Mouse (Mus musculus): ENCODE results near the gene Slc35g3. TPM values are rescaled to one million over a fixed set of nuclear protein-coding genes. Genes with fewer than 3 reads are reported as not detected.
"Not testable (repeated sequence)": the region's sequence is repeated elsewhere in the genome, so short reads cannot be mapped to it uniquely, and the experiment has no call there.

The Slc35g3 gene
- total RNA-seq, 2 experiments from 2014 or later: not detected

GRCm38 (mm10) chr11:69754233-69754632, 7.5 kb downstream of the Slc35g3 start:
- DNase-seq: no peak

GRCm38 (mm10) chr11:69752686-69753085, 9.1 kb downstream of the Slc35g3 start:
- no peak for DNase-seq

- no peak for DNase-seq
Measured at GRCm38 (mm10) chr11:69751635-69752034, 10.1 kb downstream of the Slc35g3 start.

- not testable (repeated sequence) for DNase-seq
Measured at GRCm38 (mm10) chr11:69731408-69731807, 30.4 kb downstream of the Slc35g3 start.

- DNase-seq: peak; percentile 67
Measured at GRCm38 (mm10) chr11:69729063-69729462, 32.7 kb downstream of the Slc35g3 start.

- no peak for DNase-seq
Measured at GRCm38 (mm10) chr11:69725951-69726350, 35.8 kb downstream of the Slc35g3 start.

- DNase-seq: no peak
Measured at GRCm38 (mm10) chr11:69723074-69723473, 38.7 kb downstream of the Slc35g3 start.

- DNase-seq: no peak
Measured at GRCm38 (mm10) chr11:69720852-69721251, 40.9 kb downstream of the Slc35g3 start.

- no peak for DNase-seq
Measured at GRCm38 (mm10) chr11:69719423-69719822, 42.3 kb downstream of the Slc35g3 start.

GRCm38 (mm10) chr11:69718661-69719060, 43.1 kb downstream of the Slc35g3 start:
- no peak for DNase-seq

- DNase-seq: no peak
Measured at GRCm38 (mm10) chr11:69716953-69717352, 44.8 kb downstream of the Slc35g3 start.

- peak; percentile 16 for DNase-seq
Measured at GRCm38 (mm10) chr11:69715929-69716328, 45.8 kb downstream of the Slc35g3 start.

GRCm38 (mm10) chr11:69715482-69715881, 46.3 kb downstream of the Slc35g3 start:
- DNase-seq: peak; percentile 62

- DNase-seq: no peak
Measured at GRCm38 (mm10) chr11:69714636-69715329, 47.0 kb downstream of the Slc35g3 start.

- DNase-seq: no peak
Measured at GRCm38 (mm10) chr11:69712954-69713672, 48.7 kb downstream of the Slc35g3 start.

GRCm38 (mm10) chr11:69711082-69711481, 50.7 kb downstream of the Slc35g3 start:
- no peak for DNase-seq

GRCm38 (mm10) chr11:69710470-69710869, 51.3 kb downstream of the Slc35g3 start:
- no peak for DNase-seq

Other genes with a start within 250 kb of the Slc35g3 start
- under 1 TPM; 0.20 to 0.50 TPM for gene Dnah2, start 212.9 kb downstream of the Slc35g3 start, total RNA-seq (2021)
- 100 to 1,000 TPM in 1 of 2 experiments, 10 to 100 TPM in 1; 98.5 to 117 TPM for gene Efnb3, start 201.8 kb downstream of the Slc35g3 start, total RNA-seq (2021)
- gene Wrap53, start 181.7 kb downstream of the Slc35g3 start, total RNA-seq (2021): 1 to 10 TPM; 5.8 to 7.0 TPM
- 10 to 100 TPM; 41.6 to 46.1 TPM for gene Trp53, start 181.6 kb downstream of the Slc35g3 start, total RNA-seq (2021)
- gene Atp1b2, start 156.0 kb downstream of the Slc35g3 start, total RNA-seq (2021): 10 to 100 TPM; 27.0 to 29.1 TPM
- gene Shbg, start 144.1 kb downstream of the Slc35g3 start, total RNA-seq (2021): not detected
- 1 to 10 TPM; 5.3 to 6.7 TPM for gene Sat2, start 139.9 kb downstream of the Slc35g3 start, total RNA-seq (2021)
- 10 to 100 TPM; 81.4 to 83.6 TPM for gene Fxr2, start 129.0 kb downstream of the Slc35g3 start, total RNA-seq (2021)
- not detected for gene Sox15, start 106.7 kb downstream of the Slc35g3 start, total RNA-seq (2021)
- gene Mpdu1, start 99.3 kb downstream of the Slc35g3 start, total RNA-seq (2021): 10 to 100 TPM; 34.3 to 36.3 TPM
- 1 to 10 TPM; 4.0 to 6.0 TPM for gene Cd68, start 95.8 kb downstream of the Slc35g3 start, total RNA-seq (2021)
- gene Eif4a1, start 89.5 kb downstream of the Slc35g3 start, total RNA-seq (2021): 100 to 1,000 TPM; 535 to 537 TPM
- 10 to 100 TPM; 58.0 to 61.3 TPM for gene Senp3, start 79.9 kb downstream of the Slc35g3 start, total RNA-seq (2021)
- gene Tnfsf13, start 76.2 kb downstream of the Slc35g3 start, total RNA-seq (2021): 1 to 10 TPM; 2.3 to 2.6 TPM
- 10 to 100 TPM; 13.7 to 16.4 TPM for gene Tnfsf12, start 66.1 kb downstream of the Slc35g3 start, total RNA-seq (2021)
- 1 to 10 TPM; 1.9 to 3.0 TPM for gene Tnfsfm13, start 65.9 kb downstream of the Slc35g3 start, total RNA-seq (2021)
- gene Polr2a, start 3.3 kb downstream of the Slc35g3 start, total RNA-seq (2021): 10 to 100 TPM; 53.7 TPM
- gene Zbtb4, start 3.9 kb upstream of the Slc35g3 start, total RNA-seq (2021): 10 to 100 TPM; 34.1 to 36.8 TPM
- gene Chrnb1, start 34.0 kb upstream of the Slc35g3 start, total RNA-seq (2021): 1 to 10 TPM; 3.1 to 5.1 TPM
- 1 to 10 TPM; 3.1 to 3.7 TPM for gene Fgf11, start 39.9 kb upstream of the Slc35g3 start, total RNA-seq (2021)
- gene Tmem102, start 43.7 kb upstream of the Slc35g3 start, total RNA-seq (2021): under 1 TPM; 0.60 to 0.92 TPM
- gene Gm39566, start 53.3 kb upstream of the Slc35g3 start, total RNA-seq (2021): not detected
- not detected for gene Spem2, start 56.5 kb upstream of the Slc35g3 start, total RNA-seq (2021)
- gene Spem1, start 60.2 kb upstream of the Slc35g3 start, total RNA-seq (2021): not detected
- 10 to 100 TPM; 11.0 to 11.6 TPM for gene Nlgn2, start 75.8 kb upstream of the Slc35g3 start, total RNA-seq (2021)
- gene Tmem256, start 76.5 kb upstream of the Slc35g3 start, total RNA-seq (2021): 100 to 1,000 TPM; 143 to 166 TPM
- 10 to 100 TPM; 59.7 to 59.9 TPM for gene Plscr3, start 84.4 kb upstream of the Slc35g3 start, total RNA-seq (2021)
- gene Tnk1, start 96.8 kb upstream of the Slc35g3 start, total RNA-seq (2021): not detected
- gene Tmem95, start 116.0 kb upstream of the Slc35g3 start, total RNA-seq (2021): not detected
- gene Kctd11, start 119.4 kb upstream of the Slc35g3 start, total RNA-seq (2021): 1 to 10 TPM; 3.3 TPM
- 1 to 10 TPM; 2.8 to 3.2 TPM for gene Acap1, start 133.6 kb upstream of the Slc35g3 start, total RNA-seq (2021)
- gene 2810408A11Rik, start 139.0 kb upstream of the Slc35g3 start, total RNA-seq (2021): 1 to 10 TPM; 5.2 to 6.2 TPM
- gene Neurl4, start 139.1 kb upstream of the Slc35g3 start, total RNA-seq (2021): 10 to 100 TPM; 45.8 to 48.5 TPM
- 10 to 100 TPM; 29.6 to 33.0 TPM for gene Gps2, start 151.9 kb upstream of the Slc35g3 start, total RNA-seq (2021)
- 100 to 1,000 TPM; 550 to 556 TPM for gene Eif5a, start 160.0 kb upstream of the Slc35g3 start, total RNA-seq (2021)
- 10 to 100 TPM; 24.8 to 35.7 TPM for gene Ybx2, start 173.8 kb upstream of the Slc35g3 start, total RNA-seq (2021)
- 100 to 1,000 TPM in 1 of 2 experiments, 10 to 100 TPM in 1; 97.9 to 101 TPM for gene Slc2a4, start 186.2 kb upstream of the Slc35g3 start, total RNA-seq (2021)
- under 1 TPM in 1 of 2 experiments, not detected in 1; 0.76 TPM for gene Cldn7, start 202.8 kb upstream of the Slc35g3 start, total RNA-seq (2021)
- gene Ctdnep1, start 219.2 kb upstream of the Slc35g3 start, total RNA-seq (2021): 100 to 1,000 TPM; 132 to 144 TPM
- gene Elp5, start 220.5 kb upstream of the Slc35g3 start, total RNA-seq (2021): 10 to 100 TPM; 63.1 to 64.6 TPM
- gene Gabarap, start 229.2 kb upstream of the Slc35g3 start, total RNA-seq (2021): 100 to 1,000 TPM; 271 TPM
- 10 to 100 TPM; 25.0 to 30.3 TPM for gene Phf23, start 233.8 kb upstream of the Slc35g3 start, total RNA-seq (2021)
- 10 to 100 TPM; 13.1 to 14.0 TPM for gene Dvl2, start 238.6 kb upstream of the Slc35g3 start, total RNA-seq (2021)

Measured in heart, postnatal 4 days (tissue).